Mouse (Mus musculus) small intestine, adult 2 months (tissue): ENCODE results near the gene Olfr313.

ENCODE experiments used
- CTCF ChIP-seq: fragments of 200-500 bp; IDR thresholded peaks from 2 replicates; pipeline ENCODE4 v1.5.1; 2012; ENCODE audit warnings: low read depth, mild to moderate bottlenecking, control low read depth, inconsistent platforms, low read length, moderate library complexity, mixed read lengths; ENCODE audit not compliant: insufficient replicate concordance, insufficient read length; ENCODE audit errors: extremely low read depth
- POLR2A ChIP-seq: fragments of 200-500 bp; IDR thresholded peaks from 2 replicates; pipeline ENCODE4 v1.6.1; 2012; ENCODE audit warnings: low read depth, mild to moderate bottlenecking, control low read depth, inconsistent platforms, low read length, moderate library complexity

GRCm38 (mm10) chr11:58796850-58797249 is 17.9 kb upstream of the Olfr313 start:
- TF ChIP-seq POLR2A, result no peak
- no peak for TF ChIP-seq CTCF
